Comparison of ENCODE assay signal across 32 mouse cellular contexts in the genomic region with DNA sequence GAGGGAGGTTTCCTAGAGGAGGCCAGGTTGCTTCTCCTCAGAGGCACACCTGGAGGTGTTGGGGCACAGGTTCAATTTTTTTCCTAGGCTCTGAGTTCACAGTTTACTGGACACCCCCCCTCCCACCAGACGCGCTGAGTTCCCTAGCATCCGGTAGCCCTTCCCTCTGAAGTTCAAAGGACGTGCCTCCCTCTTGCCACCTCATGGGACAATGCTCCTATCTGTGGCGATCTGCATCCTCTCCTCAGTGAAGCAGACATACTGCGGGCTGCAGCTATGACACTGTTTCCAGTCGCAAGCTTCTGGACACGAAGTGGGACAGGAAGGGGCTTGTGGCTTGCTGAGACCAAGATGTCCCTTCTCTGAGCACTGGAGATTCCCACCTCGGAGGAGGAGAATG. TPM values are rescaled to one million over a fixed set of nuclear protein-coding genes. Genes with fewer than 3 reads are reported as not detected.
DNase-seq lines count a peak whose midpoint lies in the region; ATAC-seq lines count a peak whose summit lies in the region.
"Had no signal": no experiment of that assay in that cellular context is flagged by ENCODE, and none has a peak within 500 bp of the region (broad histone marks: within the 10 kb centered on the region; RNA-seq: fewer than 3 reads in every experiment).

No protein-coding gene starts in this region.

- H3K4me2 ChIP-seq in lung, embryonic 16.5 days (ENCODE audit: low read depth, low read length) = no peak overlapping the region
- H3K4me2 ChIP-seq: embryonic facial prominence, embryonic 12.5 days; embryonic facial prominence, embryonic 15.5 days; forebrain, embryonic 15.5 days; heart, embryonic 12.5 days; heart, embryonic 15.5 days; hindbrain, embryonic 13.5 days had no signal

- no peak for DNase-seq in lung, postnatal 25 days (ENCODE audit: low spot score)
- DNase-seq in CD4-positive helper T cell, adult 2 months (ENCODE audit: low read depth, low spot score) = peak; percentile 86
- DNase-seq in adrenal gland, adult 8-10 months = no peak
- DNase-seq in cerebellum, postnatal 36 days = no peak
- DNase-seq: adrenal gland, adult 2 months; adrenal gland, postnatal 25 days; B cell, adult 2 months; cerebellum, adult 11-12 months; cerebellum, adult 8-10 months; cerebellum, postnatal 10 days; gastrocnemius, postnatal 36 days; heart, postnatal 10 days; heart, postnatal 36 days had no signal

- H3K36me3 ChIP-seq in lung, embryonic 16.5 days (ENCODE audit: control insufficient read depth, insufficient read depth, low read length) = no peaks in the 10 kb centered on the region
- H3K36me3 ChIP-seq: embryonic facial prominence, embryonic 12.5 days; embryonic facial prominence, embryonic 15.5 days; forebrain, embryonic 15.5 days; G1E; heart, embryonic 12.5 days; heart, embryonic 15.5 days; hindbrain, embryonic 10.5 days; hindbrain, embryonic 13.5 days had no signal

- no peak overlapping the region for H3K9ac ChIP-seq in lung, embryonic 16.5 days (ENCODE audit: low read length)
- H3K9ac ChIP-seq: embryonic facial prominence, embryonic 12.5 days; embryonic facial prominence, embryonic 15.5 days; forebrain, embryonic 15.5 days; heart, embryonic 12.5 days; heart, embryonic 15.5 days; hindbrain, embryonic 13.5 days had no signal

- H3K4me1 ChIP-seq in lung, embryonic 16.5 days (replicated peaks; ENCODE audit: control insufficient read depth, insufficient read depth, low read length) = no peaks in the 10 kb centered on the region
- H3K4me1 ChIP-seq: embryonic facial prominence, embryonic 12.5 days; embryonic facial prominence, embryonic 15.5 days; forebrain, embryonic 15.5 days; heart, embryonic 12.5 days; heart, embryonic 15.5 days; hindbrain, embryonic 10.5 days; hindbrain, embryonic 13.5 days had no signal

- H3K27ac ChIP-seq in lung, embryonic 16.5 days (ENCODE audit: low read length) = no peak overlapping the region
- H3K27ac ChIP-seq: embryonic facial prominence, embryonic 12.5 days; embryonic facial prominence, embryonic 15.5 days; forebrain, embryonic 15.5 days; heart, embryonic 15.5 days; hindbrain, embryonic 10.5 days; hindbrain, embryonic 13.5 days had no signal

- no peaks in the 10 kb centered on the region for H3K9me3 ChIP-seq in lung, embryonic 16.5 days (ENCODE audit: control insufficient read depth, low read length)
- H3K9me3 ChIP-seq: embryonic facial prominence, embryonic 12.5 days; embryonic facial prominence, embryonic 15.5 days; forebrain, embryonic 15.5 days; G1E; heart, embryonic 12.5 days; heart, embryonic 15.5 days; hindbrain, embryonic 10.5 days; hindbrain, embryonic 13.5 days had no signal

- 0 out of 2 replicates have a peak, but pooled peaks have one; percentile 20 for ATAC-seq in lung, embryonic 16.5 days (ENCODE audit: low read depth)
- ATAC-seq in CD4-positive, CD25-positive, alpha-beta regulatory T cell, adult 4 months = peak; percentile 35
- peak; percentile 22 for ATAC-seq in inflammation-experienced regulatory T-cells, adult 6 months
- ATAC-seq: forebrain, embryonic 15.5 days; hindbrain, embryonic 16.5 days; intestine, postnatal 0 days; Patski had no signal

- no peak overlapping the region for H3K4me3 ChIP-seq in lung, embryonic 16.5 days (ENCODE audit: low read length)
- H3K4me3 ChIP-seq: embryonic facial prominence, embryonic 12.5 days; embryonic facial prominence, embryonic 15.5 days; forebrain, embryonic 15.5 days; heart, embryonic 12.5 days; heart, embryonic 15.5 days; hindbrain, embryonic 10.5 days; hindbrain, embryonic 13.5 days had no signal

- 75% methylated on average over 9 of the region's 9 CpGs for WGBS in lung, embryonic 16.5 days

- H3K27me3 ChIP-seq in lung, embryonic 16.5 days (ENCODE audit: control insufficient read depth, insufficient read depth, low read depth, low read length) = no peaks in the 10 kb centered on the region
- H3K27me3 ChIP-seq: CH12.LX; embryonic facial prominence, embryonic 12.5 days; embryonic facial prominence, embryonic 15.5 days; forebrain, embryonic 15.5 days; heart, embryonic 12.5 days; heart, embryonic 15.5 days; hindbrain, embryonic 13.5 days; Patski had no signal

RNA-seq across cellular contexts. Expression of a gene that starts 1.2 kb away (rescaled TPM):
- polyA plus RNA-seq in lung, embryonic 16.5 days (2015; fragmentation: Nextera tagmentation; extraction: Ambion mirVana) = 1.5 and 1.9 TPM in 2 replicates
- polyA plus RNA-seq in CD4-positive, CD25-positive, alpha-beta regulatory T cell, adult 4 months (2017; shearing (Covaris generic)) = 100 to 1,000 TPM; 178 to 289 TPM
- polyA plus RNA-seq in inflammation-experienced regulatory T-cells, adult 6 months (2017; shearing (Covaris generic)) = 100 to 1,000 TPM; 241 to 287 (median 257) TPM
- under 1 TPM; 0.22 to 0.77 (median 0.55) TPM for total RNA-seq in adrenal gland, adult 8-10 months (2022)
- total RNA-seq: G1E; granulocyte monocyte progenitor cell, adult 5-6 weeks had no signal

RNA-seq across cellular contexts. Expression of a gene that starts 46.2 kb away (rescaled TPM):
- polyA plus RNA-seq in lung, embryonic 16.5 days (2015; fragmentation: Nextera tagmentation; extraction: Ambion mirVana) = 90.0 and 93.1 TPM in 2 replicates
- 10 to 100 TPM; 39.0 to 63.5 TPM for polyA plus RNA-seq in CD4-positive, CD25-positive, alpha-beta regulatory T cell, adult 4 months (2017; shearing (Covaris generic))
- 10 to 100 TPM; 37.4 to 47.1 (median 41.0) TPM for polyA plus RNA-seq in inflammation-experienced regulatory T-cells, adult 6 months (2017; shearing (Covaris generic))
- 100 to 1,000 TPM; 136 to 162 (median 142) TPM for total RNA-seq in adrenal gland, adult 8-10 months (2022)

RNA-seq across cellular contexts. Expression of a gene that starts 50.5 kb away (rescaled TPM):
- not detected in 2 replicates for polyA plus RNA-seq in lung, embryonic 16.5 days (2015; fragmentation: Nextera tagmentation; extraction: Ambion mirVana)
- not detected for polyA plus RNA-seq in CD4-positive, CD25-positive, alpha-beta regulatory T cell, adult 4 months (2017; shearing (Covaris generic))
- not detected for polyA plus RNA-seq in inflammation-experienced regulatory T-cells, adult 6 months (2017; shearing (Covaris generic))
- not detected for total RNA-seq in adrenal gland, adult 8-10 months (2022)
- total RNA-seq: adrenal gland, adult 2 months; adrenal gland, postnatal 25 days; CH12.LX; common myeloid progenitor, adult 5-6 weeks; granulocyte monocyte progenitor cell, adult 5-6 weeks; heart, adult 8-10 months; heart, postnatal 10 days; heart, postnatal 36 days had no signal
- polyA plus RNA-seq: adrenal gland, adult 2 months; embryonic facial prominence, embryonic 12.5 days; G1E; heart, embryonic 12.5 days; intestine, embryonic 14.5 days; intestine, postnatal 0 days had no signal

Comparison
In these comparisons a context has a peak if more than half of its experiments do, and no peak if none do; other contexts are left out.
1. RNA of a gene that starts 1.2 kb away (polyA plus RNA-seq): 178 to 289 TPM in CD4-positive, CD25-positive, alpha-beta regulatory T cell, adult 4 months and 241 to 287 TPM in inflammation-experienced regulatory T-cells, adult 6 months; 1.5 to 1.9 TPM in lung, embryonic 16.5 days; every median in the first group is over 10 times any median in the second.
2. Peak in every context shown above with its lines, with median percentiles within 50 percentile points of each other: ATAC-seq.